Mouse (Mus musculus) monocyte, adult 2 months (primary cell): ENCODE data around the gene Gpank1.
"Not testable (repeated sequence)": the region's sequence is repeated elsewhere in the genome, so short reads cannot be mapped to it uniquely, and the experiment has no call there.

Source experiments
- DNase-seq, 2 experiments: peaks; one replicate each; pipeline ENCODE4 v3.0.0; 2022; ENCODE audit warnings: low spot score in 2 of 2, low read depth in 1 of 2

Gpank1 gene

GRCm38 (mm10) chr17:35097164-35097655 lies 24.0 kb upstream of the Gpank1 start:
- DNase-seq, result no peak

- no peak for DNase-seq
These were observed 21.0 kb upstream of the Gpank1 start for GRCm38 (mm10) chr17:35100196-35100765.

GRCm38 (mm10) chr17:35101161-35101560 lies 20.1 kb upstream of the Gpank1 start:
- no peak for DNase-seq

GRCm38 (mm10) chr17:35102299-35102698 lies 19.0 kb upstream of the Gpank1 start:
- no peak for DNase-seq

- no peak for DNase-seq
These were observed 18.0 kb upstream of the Gpank1 start for GRCm38 (mm10) chr17:35103221-35103690.

GRCm38 (mm10) chr17:35104079-35104478 lies 17.2 kb upstream of the Gpank1 start:
- no peak for DNase-seq

- DNase-seq, result no peak
These were observed 16.5 kb upstream of the Gpank1 start for GRCm38 (mm10) chr17:35104754-35105153.

GRCm38 (mm10) chr17:35105740-35106389 lies 15.4 kb upstream of the Gpank1 start:
- no peak for DNase-seq

- DNase-seq, result no peak
These were observed 14.7 kb upstream of the Gpank1 start for GRCm38 (mm10) chr17:35106522-35106921.

- DNase-seq, result no peak
These were observed 13.2 kb upstream of the Gpank1 start, which contains the start of gene Ly6g5c for GRCm38 (mm10) chr17:35108097-35108496. Gene Ly6g5c, plus strand, starts transcription at chr17:35108279.

GRCm38 (mm10) chr17:35111774-35112173 lies 9.5 kb upstream of the Gpank1 start:
- no peak for DNase-seq

GRCm38 (mm10) chr17:35115046-35116019 lies 5.9 kb upstream of the Gpank1 start, which contains the start of gene Ly6g5b:
Gene Ly6g5b, minus strand, starts transcription at chr17:35115428.
- DNase-seq, result no peak

- DNase-seq, result no peak
These were observed 511 bp upstream of the Gpank1 start for GRCm38 (mm10) chr17:35120745-35121142.

GRCm38 (mm10) chr17:35121871-35122303 lies 632 bp downstream of the Gpank1 start, which contains the start of gene Csnk2b:
Gene Csnk2b, minus strand, starts transcription at chr17:35122053.
- no peak for DNase-seq

GRCm38 (mm10) chr17:35123287-35123686 lies 2.0 kb downstream of the Gpank1 start:
- not testable (repeated sequence) for DNase-seq

- DNase-seq, result not testable (repeated sequence)
These were observed 3.1 kb downstream of the Gpank1 start for GRCm38 (mm10) chr17:35124261-35124896.

- DNase-seq, result no peak
These were observed 3.8 kb downstream of the Gpank1 start for GRCm38 (mm10) chr17:35125081-35125480.

GRCm38 (mm10) chr17:35125578-35125977 lies 4.3 kb downstream of the Gpank1 start:
- DNase-seq, result no peak

GRCm38 (mm10) chr17:35126206-35126611 lies 5.0 kb downstream of the Gpank1 start, which contains the start of gene D17H6S53E:
Gene D17H6S53E, plus strand, starts transcription at chr17:35126373.
- peak in 1 of 2 experiments; percentile 47 for DNase-seq

GRCm38 (mm10) chr17:35127017-35127416 lies 5.8 kb downstream of the Gpank1 start:
- DNase-seq, result no peak

- no peak for DNase-seq
These were observed 7.7 kb downstream of the Gpank1 start for GRCm38 (mm10) chr17:35128996-35129395.
